Comparison of ENCODE assay signal across 9 mouse cellular contexts in genomic region chr9:21289337-21289671, GRCm38 (mm10). TPM values are rescaled to one million over a fixed set of nuclear protein-coding genes. Genes with fewer than 3 reads are reported as not detected.
DNase-seq lines count a peak whose midpoint lies in the region; ATAC-seq and TF ChIP-seq lines count a peak whose summit lies in the region.
"Had no signal": no experiment of that assay in that cellular context is flagged by ENCODE, and none has a peak within 500 bp of the region (broad histone marks: within the 10 kb centered on the region; RNA-seq: fewer than 3 reads in every experiment).

No protein-coding gene starts in this region.

- intact Hi-C loops in heart, postnatal 10 days (cut with DNase I): no loop called here
- intact Hi-C loops in left cerebral cortex, postnatal 4 days (cut with DNase I): no loop called here

- peak overlapping the region; percentile 87 for H3K4me3 ChIP-seq in heart, embryonic 16.5 days (ENCODE audit: low read length)
- H3K4me3 ChIP-seq in MEL (ENCODE audit: control insufficient read depth in 1 of 2, insufficient read depth in 1 of 2, low read depth in 2 of 2, low read length in 2 of 2): no peak overlapping the region
- no peak overlapping the region for H3K4me3 ChIP-seq in forebrain, embryonic 14.5 days (ENCODE audit: low read depth, low read length)
- H3K4me3 ChIP-seq in liver, embryonic 16.5 days (ENCODE audit: low read depth, low read length): peak overlapping the region; percentile 77

- H3K27ac ChIP-seq in heart, embryonic 16.5 days (ENCODE audit: low read length): no peak overlapping the region; the same call in 1 of the 2 replicates
- H3K27ac ChIP-seq in MEL (ENCODE audit: control insufficient read depth, low read depth, low read length): peak overlapping the region; percentile 87
- no peak overlapping the region for H3K27ac ChIP-seq in forebrain, embryonic 14.5 days (ENCODE audit: low read depth, low read length)
- H3K27ac ChIP-seq in liver, embryonic 16.5 days (ENCODE audit: low read length): peak overlapping the region; percentile 94

- TF ChIP-seq EP300 in MEL (IDR thresholded peaks at IDR 0.05; ENCODE audit: low read depth in 1 of 2, low read length in 2 of 2): no peak

- DNase-seq in heart, postnatal 10 days: no peak
- DNase-seq in MEL (ENCODE audit: low read depth, low spot score): no peak
- DNase-seq in forebrain, embryonic 14.5 days (ENCODE audit: low spot score): no peak
- no peak for DNase-seq in adrenal gland, postnatal 10 days
- no peak for DNase-seq in cerebellum, postnatal 36 days
- no peak for DNase-seq in left cerebral cortex, postnatal 4 days
- DNase-seq: lung, postnatal 36 days had no signal

- H3K79me2 ChIP-seq in MEL (ENCODE audit: control insufficient read depth, insufficient read depth, low read length, poor library complexity): peaks cover 52% of the 10 kb centered on the region

- 86% methylated on average over 2 of the region's 2 CpGs for WGBS in heart, embryonic 16.5 days
- 76% methylated on average over 2 of the region's 2 CpGs for WGBS in forebrain, embryonic 14.5 days
- WGBS in liver, embryonic 16.5 days (ENCODE audit: insufficient replicate concordance): 61% methylated on average over 2 of the region's 2 CpGs

- peaks cover 29% of the 10 kb centered on the region for H3K4me1 ChIP-seq in heart, embryonic 16.5 days (ENCODE audit: control insufficient read depth, insufficient read depth, low read length)
- H3K4me1 ChIP-seq in MEL (ENCODE audit: control insufficient read depth in 1 of 2, insufficient read depth in 2 of 2, low read length in 2 of 2): peaks cover 26 to 28% of the 10 kb centered on the region in 2 experiments
- peaks cover 24% of the 10 kb centered on the region for H3K4me1 ChIP-seq in forebrain, embryonic 14.5 days (ENCODE audit: control insufficient read depth, insufficient read depth, low read length)
- peaks cover 32% of the 10 kb centered on the region for H3K4me1 ChIP-seq in liver, embryonic 16.5 days (ENCODE audit: control insufficient read depth, low read depth, low read length)

- H3K9ac ChIP-seq in heart, embryonic 16.5 days (ENCODE audit: low read length): no peak overlapping the region; the same call in none of the 2 replicates
- H3K9ac ChIP-seq in MEL (ENCODE audit: control insufficient read depth, low read depth, low read length, poor library complexity, severe bottlenecking): peak overlapping the region; percentile 75
- no peak overlapping the region for H3K9ac ChIP-seq in forebrain, embryonic 14.5 days (ENCODE audit: low read length)
- peak overlapping the region; percentile 87 for H3K9ac ChIP-seq in liver, embryonic 16.5 days (ENCODE audit: low read depth, low read length)

- H3K36me3 ChIP-seq in heart, embryonic 16.5 days (ENCODE audit: control insufficient read depth, insufficient read depth): peaks cover 6% of the 10 kb centered on the region; the same call in 1 of the 2 replicates
- H3K36me3 ChIP-seq in MEL (ENCODE audit: control insufficient read depth in 1 of 2, insufficient read depth in 2 of 2, low read length in 2 of 2): peaks cover 9 to 40% of the 10 kb centered on the region in 2 experiments
- peaks cover 14% of the 10 kb centered on the region for H3K36me3 ChIP-seq in forebrain, embryonic 14.5 days (ENCODE audit: control insufficient read depth, insufficient read depth, low read length)
- H3K36me3 ChIP-seq in liver, embryonic 16.5 days (ENCODE audit: control insufficient read depth, insufficient read depth): peaks cover 21% of the 10 kb centered on the region

- no peaks in the 10 kb centered on the region for H3K9me3 ChIP-seq in heart, embryonic 16.5 days (replicated peaks; ENCODE audit: control insufficient read depth, low read length)
- no peaks in the 10 kb centered on the region for H3K9me3 ChIP-seq in MEL (replicated peaks; ENCODE audit: insufficient read depth, low read length)
- no peaks in the 10 kb centered on the region for H3K9me3 ChIP-seq in forebrain, embryonic 14.5 days (replicated peaks; ENCODE audit: control insufficient read depth, low read length)
- H3K9me3 ChIP-seq in liver, embryonic 16.5 days (replicated peaks; ENCODE audit: control insufficient read depth, low read length): no peaks in the 10 kb centered on the region

- TF ChIP-seq POLR2A in MEL (IDR thresholded peaks at IDR 0.05; ENCODE audit: control insufficient read depth in 1 of 2, insufficient read depth in 1 of 2, low read depth in 1 of 2, low read length in 2 of 2, poor library complexity in 1 of 2): no peak

- no peak for ATAC-seq in heart, embryonic 16.5 days (replicated peaks; ENCODE audit: extremely low read depth, insufficient read depth, low FRiP score)
- ATAC-seq in forebrain, embryonic 14.5 days: no peak
- no peak for ATAC-seq in liver, embryonic 16.5 days (ENCODE audit: low read depth)

- no peaks in the 10 kb centered on the region for H3K27me3 ChIP-seq in heart, embryonic 16.5 days (ENCODE audit: control insufficient read depth, insufficient read depth, low read length)
- H3K27me3 ChIP-seq in MEL (ENCODE audit: control insufficient read depth in 1 of 2, insufficient read depth in 2 of 2, low read length in 2 of 2): no peaks in the 10 kb centered on the region
- no peaks in the 10 kb centered on the region for H3K27me3 ChIP-seq in forebrain, embryonic 14.5 days (replicated peaks; ENCODE audit: control insufficient read depth, insufficient read depth, low read length)
- no peaks in the 10 kb centered on the region for H3K27me3 ChIP-seq in liver, embryonic 16.5 days (ENCODE audit: control insufficient read depth, insufficient read depth, low read depth, low read length)

- H3K4me2 ChIP-seq in heart, embryonic 16.5 days (ENCODE audit: low read depth, low read length): peak overlapping the region; percentile 71
- peak overlapping the region; percentile 66 for H3K4me2 ChIP-seq in forebrain, embryonic 14.5 days (ENCODE audit: low read length)
- H3K4me2 ChIP-seq in liver, embryonic 16.5 days (ENCODE audit: low read depth, low read length): peak overlapping the region; percentile 80

- no peak for TF ChIP-seq RAD21 in MEL (IDR thresholded peaks at IDR 0.05; ENCODE audit: low read depth, low read length)

- no peak for TF ChIP-seq CTCF in MEL (IDR thresholded peaks at IDR 0.05 in 2 of 3, conservative IDR thresholded peaks at IDR 0.05 in 1 of 3; ENCODE audit: control insufficient read depth in 1 of 3, insufficient read depth in 1 of 3, low read depth in 2 of 3, low read length in 3 of 3, poor library complexity in 1 of 3, severe bottlenecking in 1 of 3)

RNA-seq across cellular contexts. Expression of gene Kri1, which starts 1.5 kb away (rescaled TPM):
- 10.5 and 13.2 TPM in 2 replicates for polyA plus RNA-seq in heart, embryonic 16.5 days (2015; fragmentation: Nextera tagmentation; extraction: Ambion mirVana)
- total RNA-seq in heart, postnatal 10 days (2021): 10 to 100 TPM; 18.9 to 19.7 TPM
- total RNA-seq in MEL (2012; rRNA removed): 175 and 199 TPM in 2 replicates
- 100 to 1,000 TPM in 1 of 2 experiments, 10 to 100 TPM in 1; 76.1 to 233 TPM for polyA plus RNA-seq in MEL (2012; ENCODE audit: insufficient read depth in 1 of 2, insufficient read length in 2 of 2, low read depth in 1 of 2, low replicate concordance in 2 of 2, missing spikeins in 1 of 2)
- 9.8 and 14.6 TPM in 2 replicates for polyA plus RNA-seq in forebrain, embryonic 14.5 days (2014; fragmentation: Nextera tagmentation; extraction: Ambion mirVana)
- polyA plus RNA-seq in liver, embryonic 16.5 days (2015; fragmentation: Nextera tagmentation; extraction: Ambion mirVana): 5.5 and 8.1 TPM in 2 replicates
- total RNA-seq in adrenal gland, postnatal 10 days (2021): 10 to 100 TPM; 28.8 to 38.4 TPM
- total RNA-seq in left cerebral cortex, postnatal 4 days (2021): 10 to 100 TPM; 46.7 to 49.2 TPM

RNA-seq across cellular contexts. Expression of gene Cdkn2d, which starts 1.9 kb away (rescaled TPM):
- 105 and 110 TPM in 2 replicates for polyA plus RNA-seq in heart, embryonic 16.5 days (2015; fragmentation: Nextera tagmentation; extraction: Ambion mirVana)
- total RNA-seq in heart, postnatal 10 days (2021): 10 to 100 TPM; 24.5 to 25.3 TPM
- 40.1 and 55.2 TPM in 2 replicates for total RNA-seq in MEL (2012; rRNA removed)
- polyA plus RNA-seq in MEL (2012; ENCODE audit: insufficient read depth in 1 of 2, insufficient read length in 2 of 2, low read depth in 1 of 2, low replicate concordance in 2 of 2, missing spikeins in 1 of 2): 10 to 100 TPM in 1 of 2 experiments, not detected in 1; 67.9 TPM
- 101 and 107 TPM in 2 replicates for polyA plus RNA-seq in forebrain, embryonic 14.5 days (2014; fragmentation: Nextera tagmentation; extraction: Ambion mirVana)
- polyA plus RNA-seq in liver, embryonic 16.5 days (2015; fragmentation: Nextera tagmentation; extraction: Ambion mirVana): 120 and 128 TPM in 2 replicates
- 10 to 100 TPM; 16.8 to 23.8 TPM for total RNA-seq in adrenal gland, postnatal 10 days (2021)
- 10 to 100 TPM; 58.3 to 63.6 TPM for total RNA-seq in left cerebral cortex, postnatal 4 days (2021)

RNA-seq across cellular contexts. Expression of gene Ap1m2, which starts 22.8 kb away (rescaled TPM):
- polyA plus RNA-seq in heart, embryonic 16.5 days (2015; fragmentation: Nextera tagmentation; extraction: Ambion mirVana): 5.3 and 5.7 TPM in 2 replicates
- total RNA-seq in heart, postnatal 10 days (2021): not detected
- total RNA-seq in MEL (2012; rRNA removed): 0.52 and 0.73 TPM in 2 replicates
- polyA plus RNA-seq in MEL (2012; ENCODE audit: insufficient read depth in 1 of 2, insufficient read length in 2 of 2, low read depth in 1 of 2, low replicate concordance in 2 of 2, missing spikeins in 1 of 2): 1 to 10 TPM in 1 of 2 experiments, not detected in 1; 1.0 TPM
- 0.91 and 1.4 TPM in 2 replicates for polyA plus RNA-seq in forebrain, embryonic 14.5 days (2014; fragmentation: Nextera tagmentation; extraction: Ambion mirVana)
- 0.08 and 1.1 TPM in 2 replicates for polyA plus RNA-seq in liver, embryonic 16.5 days (2015; fragmentation: Nextera tagmentation; extraction: Ambion mirVana)
- under 1 TPM in 1 of 2 experiments, not detected in 1; 0.15 TPM for total RNA-seq in adrenal gland, postnatal 10 days (2021)
- 1 to 10 TPM; 1.3 to 3.7 TPM for total RNA-seq in left cerebral cortex, postnatal 4 days (2021)

RNA-seq across cellular contexts. Expression of gene Atg4d, which starts 24.2 kb away (rescaled TPM):
- 58.8 and 63.9 TPM in 2 replicates for polyA plus RNA-seq in heart, embryonic 16.5 days (2015; fragmentation: Nextera tagmentation; extraction: Ambion mirVana)
- 10 to 100 TPM; 67.6 to 69.6 TPM for total RNA-seq in heart, postnatal 10 days (2021)
- total RNA-seq in MEL (2012; rRNA removed): 76.4 and 83.9 TPM in 2 replicates
- 10 to 100 TPM in 1 of 2 experiments, not detected in 1; 99.7 TPM for polyA plus RNA-seq in MEL (2012; ENCODE audit: insufficient read depth in 1 of 2, insufficient read length in 2 of 2, low read depth in 1 of 2, low replicate concordance in 2 of 2, missing spikeins in 1 of 2)
- 45.7 and 53.1 TPM in 2 replicates for polyA plus RNA-seq in forebrain, embryonic 14.5 days (2014; fragmentation: Nextera tagmentation; extraction: Ambion mirVana)
- polyA plus RNA-seq in liver, embryonic 16.5 days (2015; fragmentation: Nextera tagmentation; extraction: Ambion mirVana): 90.4 and 95.3 TPM in 2 replicates
- 10 to 100 TPM; 45.4 to 48.1 TPM for total RNA-seq in adrenal gland, postnatal 10 days (2021)
- total RNA-seq in left cerebral cortex, postnatal 4 days (2021): 10 to 100 TPM; 26.3 to 31.0 TPM

RNA-seq across cellular contexts. Expression of gene Slc44a2, which starts 31.2 kb away (rescaled TPM):
- polyA plus RNA-seq in heart, embryonic 16.5 days (2015; fragmentation: Nextera tagmentation; extraction: Ambion mirVana): 74.4 and 75.1 TPM in 2 replicates
- total RNA-seq in heart, postnatal 10 days (2021): 10 to 100 TPM; 86.7 to 95.4 TPM
- 27.3 and 30.7 TPM in 2 replicates for total RNA-seq in MEL (2012; rRNA removed)
- polyA plus RNA-seq in MEL (2012; ENCODE audit: insufficient read depth in 1 of 2, insufficient read length in 2 of 2, low read depth in 1 of 2, low replicate concordance in 2 of 2, missing spikeins in 1 of 2): 100 to 1,000 TPM in 1 of 2 experiments, not detected in 1; 121 TPM
- 52.0 and 61.0 TPM in 2 replicates for polyA plus RNA-seq in forebrain, embryonic 14.5 days (2014; fragmentation: Nextera tagmentation; extraction: Ambion mirVana)
- 16.9 TPM in 2 replicates for polyA plus RNA-seq in liver, embryonic 16.5 days (2015; fragmentation: Nextera tagmentation; extraction: Ambion mirVana)
- 10 to 100 TPM; 48.3 to 63.4 TPM for total RNA-seq in adrenal gland, postnatal 10 days (2021)
- 10 to 100 TPM; 69.9 to 71.5 TPM for total RNA-seq in left cerebral cortex, postnatal 4 days (2021)

Comparison
In these comparisons a context has a peak if more than half of its experiments do, and no peak if none do; other contexts are left out.
1. H3K27ac ChIP-seq: peak in MEL (single experiment) and liver, embryonic 16.5 days (single experiment); none in heart, embryonic 16.5 days (single experiment) and forebrain, embryonic 14.5 days (single experiment).
2. H3K4me3 ChIP-seq: peak in heart, embryonic 16.5 days (single experiment) and liver, embryonic 16.5 days (single experiment); none in MEL (0 of 2) and forebrain, embryonic 14.5 days (single experiment).
3. H3K9ac ChIP-seq: peak in MEL (single experiment) and liver, embryonic 16.5 days (single experiment); none in heart, embryonic 16.5 days (single experiment) and forebrain, embryonic 14.5 days (single experiment).
4. Peak in every context shown above with its lines, with median percentiles within 50 percentile points of each other: H3K4me2 ChIP-seq.